Mouse (Mus musculus) liver, embryonic 14.5 days (tissue): ENCODE measurements around the gene Pigv.

Experiments
- CTCF ChIP-seq: IDR thresholded peaks from 2 replicates; pipeline ENCODE4 v1.5.1; 2016; ENCODE audit warnings: antibody characterized with exemption, low read depth, control low read depth
- EP300 ChIP-seq: IDR thresholded peaks from 2 replicates; pipeline ENCODE4 v1.6.1; 2016; ENCODE audit warnings: antibody characterized with exemption, low read depth

- TF ChIP-seq CTCF (no peak), EP300 (no peak)
Observed at GRCm38 (mm10) chr4:133679629-133680028, 7.2 kb upstream of the Pigv start.
